Mouse (Mus musculus): Measurements from ENCODE around the gene Apex1.

- TF ChIP-seq CTCF (IDR thresholded peaks at IDR 0.05; ENCODE audit: low read depth, low read length) (no peak), GATA1 (IDR thresholded peaks at IDR 0.05; ENCODE audit: borderline replicate concordance, low read length) (no peak), POLR2AphosphoS5 (IDR thresholded peaks at IDR 0.05; ENCODE audit: insufficient replicate concordance, low read depth, low read length) (no peak), TAL1 (conservative IDR thresholded peaks at IDR 0.05; ENCODE audit: low read depth, low read length) (no peak)
Observed at GRCm38 (mm10) chr14:50908126-50908525, 16.6 kb upstream of the Apex1 start.

Data from G1E (cell line).